Mouse (Mus musculus): ENCODE data around the gene Csn2. TPM values are rescaled to one million over a fixed set of nuclear protein-coding genes. Genes with fewer than 3 reads are reported as not detected.

Gene Csn2
- not detected in 2 replicates for polyA plus RNA-seq (2015; fragmentation: Nextera tagmentation; extraction: Ambion mirVana)

DNA sequence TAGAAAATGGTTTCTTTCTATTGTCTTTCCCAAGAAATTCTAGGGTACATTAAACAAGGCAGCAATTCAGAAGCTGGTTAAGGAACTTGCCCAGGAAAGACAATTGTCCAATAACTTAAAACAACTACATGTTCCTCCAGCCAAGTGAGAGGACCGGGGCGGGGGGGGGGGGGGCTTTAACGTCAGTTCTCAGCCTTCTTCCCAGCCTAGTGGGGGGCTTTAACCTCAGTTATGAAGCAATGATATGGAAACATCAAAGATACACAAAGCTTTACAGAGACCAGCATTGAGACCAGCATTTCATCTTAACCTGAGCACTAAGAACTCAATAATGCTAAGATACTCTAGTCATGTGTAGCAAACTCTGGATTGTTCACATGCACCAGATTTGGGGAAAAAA lies at the start of gene Csn2:
Gene Csn2 (minus strand): TSS at position 101 of the 400 bp plus-strand sequence.
- H3K4me3 ChIP-seq: no peak within 1 kb of the TSS
- no peaks in the 10 kb centered on the region for H3K9me3 ChIP-seq
- no peak for ATAC-seq (ENCODE audit: insufficient number of reproducible peaks, low FRiP score, low TSS enrichment, low read depth)
- no peaks in the 10 kb centered on the region for H3K4me1 ChIP-seq
- H3K9ac ChIP-seq: no peak within 1 kb of the TSS
- WGBS: 77% methylated on average over 3 of the region's 3 CpGs
- H3K4me2 ChIP-seq: no peak within 1 kb of the TSS
- H3K27me3 ChIP-seq: no peaks in the 10 kb centered on the region
- no peak within 1 kb of the TSS for H3K27ac ChIP-seq
- no peaks in the 10 kb centered on the region for H3K36me3 ChIP-seq

DNA sequence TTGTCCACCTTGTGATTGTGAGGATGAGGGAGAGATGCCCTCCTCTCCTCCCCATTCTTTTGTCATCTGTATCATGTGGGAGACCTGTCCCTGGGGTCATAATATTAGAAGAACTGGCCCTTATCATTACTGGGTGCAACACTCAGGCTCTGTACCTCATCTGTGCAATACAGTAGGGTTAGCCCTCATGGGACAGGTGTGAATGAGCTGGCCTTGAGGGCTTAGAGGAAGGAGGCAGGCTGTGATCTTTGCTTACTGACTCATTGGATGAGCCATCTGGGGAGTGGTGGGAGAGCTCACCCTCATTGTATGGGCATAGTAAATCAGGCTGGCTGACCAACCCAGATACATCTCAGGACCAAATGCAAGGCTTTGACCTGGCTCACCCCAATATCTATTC lies 35.4 kb upstream of the Csn2 start:
- Histone ChIP-seq H3K4me1 (no peaks in the 10 kb centered on the region), H3K4me3 (no peak overlapping the region), H3K27me3 (no peaks in the 10 kb centered on the region), H3K27ac (no peak overlapping the region), H3K4me2 (no peak overlapping the region), H3K36me3 (no peaks in the 10 kb centered on the region), H3K9me3 (no peaks in the 10 kb centered on the region), H3K9ac (no peak overlapping the region)
- no peak for ATAC-seq (ENCODE audit: insufficient number of reproducible peaks, low FRiP score, low TSS enrichment, low read depth)

DNA sequence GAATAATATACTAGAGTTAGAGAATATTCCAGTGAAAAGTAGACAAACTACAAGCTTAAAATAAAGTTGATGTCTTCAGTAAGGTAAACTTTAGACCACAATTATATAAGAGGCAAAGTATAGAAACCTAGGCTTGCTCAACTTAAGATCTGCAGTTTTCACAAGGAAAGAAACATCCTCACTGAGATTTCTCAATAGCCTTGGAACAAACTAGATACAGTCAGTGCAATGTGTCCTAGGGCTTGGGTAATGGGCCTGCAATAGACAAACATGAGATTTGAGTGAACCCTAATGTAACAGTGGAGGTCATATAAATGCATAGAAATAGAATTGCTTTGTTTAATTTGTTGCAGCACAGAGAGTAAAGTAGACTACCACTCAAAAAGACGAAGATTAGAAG lies 6.5 kb upstream of the Csn2 start:
- ATAC-seq (ENCODE audit: insufficient number of reproducible peaks, low FRiP score, low TSS enrichment, low read depth): no peak
- H3K9me3 ChIP-seq: no peaks in the 10 kb centered on the region
- no peaks in the 10 kb centered on the region for H3K27me3 ChIP-seq
- no peak overlapping the region for H3K27ac ChIP-seq
- 84% methylated on average over 1 of the region's 1 CpGs for WGBS
- no peak overlapping the region for H3K4me3 ChIP-seq
- no peak overlapping the region for H3K4me2 ChIP-seq
- no peak overlapping the region for H3K9ac ChIP-seq
- H3K4me1 ChIP-seq: no peaks in the 10 kb centered on the region
- no peaks in the 10 kb centered on the region for H3K36me3 ChIP-seq

DNA sequence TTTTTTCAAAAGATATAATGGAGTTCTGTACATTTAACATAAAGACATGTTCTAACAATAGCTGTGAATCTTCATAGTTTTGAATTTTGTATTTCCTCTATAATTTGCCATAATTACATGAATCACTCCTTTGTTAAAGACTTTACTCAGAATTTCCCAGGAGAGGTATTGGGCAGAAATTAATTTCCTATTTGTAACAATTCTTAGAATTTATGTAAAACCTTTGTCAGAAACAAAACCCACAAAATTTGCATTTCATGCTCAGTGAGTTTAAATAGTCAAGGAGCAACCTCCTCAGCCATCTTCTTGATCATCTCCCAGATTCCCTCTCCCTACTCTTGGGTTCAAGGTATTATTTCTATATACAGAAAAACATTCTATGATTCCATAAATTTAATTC lies 33.5 kb downstream of the Csn2 start, which contains the start of gene Csn1s1:
Gene Csn1s1 (plus strand): TSS at position 301 of the 400 bp plus-strand sequence.
- no peaks in the 10 kb centered on the region for H3K27me3 ChIP-seq
- H3K36me3 ChIP-seq: no peaks in the 10 kb centered on the region
- H3K9ac ChIP-seq: no peak within 1 kb of the TSS
- no peaks in the 10 kb centered on the region for H3K9me3 ChIP-seq
- ATAC-seq (ENCODE audit: insufficient number of reproducible peaks, low FRiP score, low TSS enrichment, low read depth): no peak
- H3K4me3 ChIP-seq: no peak within 1 kb of the TSS
- no peaks in the 10 kb centered on the region for H3K4me1 ChIP-seq
- H3K4me2 ChIP-seq: no peak within 1 kb of the TSS
- no peak within 1 kb of the TSS for H3K27ac ChIP-seq

DNA sequence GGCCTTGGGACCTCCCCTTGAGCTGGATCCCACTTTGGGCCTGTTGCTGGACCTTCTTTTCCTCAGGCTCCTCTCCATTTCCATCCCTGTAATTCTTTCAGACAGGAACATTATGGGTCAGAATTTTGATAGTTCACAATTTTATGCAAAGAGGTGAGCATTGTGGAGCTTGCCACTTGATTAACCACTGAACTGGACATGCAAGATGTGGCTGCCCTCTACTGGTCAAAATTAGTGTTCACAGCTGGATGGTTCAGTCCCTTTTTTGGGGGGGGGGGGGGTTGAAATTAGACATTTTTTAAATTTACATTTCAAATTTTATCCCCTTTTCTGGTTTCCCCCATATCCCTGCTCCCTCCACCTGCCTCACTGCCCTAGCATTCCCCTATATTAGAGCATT lies 56.6 kb downstream of the Csn2 start:
- Histone ChIP-seq H3K9me3 (no peaks in the 10 kb centered on the region), H3K27me3 (no peaks in the 10 kb centered on the region), H3K27ac (no peak overlapping the region), H3K4me3 (no peak overlapping the region), H3K4me2 (no peak overlapping the region), H3K9ac (no peak overlapping the region), H3K36me3 (no peaks in the 10 kb centered on the region), H3K4me1 (no peaks in the 10 kb centered on the region)
- no peak for ATAC-seq (ENCODE audit: insufficient number of reproducible peaks, low FRiP score, low TSS enrichment, low read depth)

Other genes with a start within 250 kb of the Csn2 start
- gene Ugt2a2, start 217.4 kb downstream of the Csn2 start, polyA plus RNA-seq (2015; fragmentation: Nextera tagmentation; extraction: Ambion mirVana): not detected in 2 replicates
- gene Gm43638, start 212.8 kb downstream of the Csn2 start, polyA plus RNA-seq (2015; fragmentation: Nextera tagmentation; extraction: Ambion mirVana): not detected in 2 replicates
- not detected in 2 replicates for gene Ugt2a1, start 208.8 kb downstream of the Csn2 start, polyA plus RNA-seq (2015; fragmentation: Nextera tagmentation; extraction: Ambion mirVana)
- gene Sult1b1, start 161.4 kb downstream of the Csn2 start, polyA plus RNA-seq (2015; fragmentation: Nextera tagmentation; extraction: Ambion mirVana): not detected in 2 replicates
- gene Sult1d1, start 130.6 kb downstream of the Csn2 start, polyA plus RNA-seq (2015; fragmentation: Nextera tagmentation; extraction: Ambion mirVana): not detected in 2 replicates
- not detected in 2 replicates for gene Sult1e1, start 108.0 kb downstream of the Csn2 start, polyA plus RNA-seq (2015; fragmentation: Nextera tagmentation; extraction: Ambion mirVana)
- not detected in 2 replicates for gene Csn1s1, start 33.4 kb downstream of the Csn2 start, polyA plus RNA-seq (2015; fragmentation: Nextera tagmentation; extraction: Ambion mirVana)
- not detected in 2 replicates for gene Csn1s2a, start 74.9 kb upstream of the Csn2 start, polyA plus RNA-seq (2015; fragmentation: Nextera tagmentation; extraction: Ambion mirVana)
- 0.51 and 0.53 TPM in 2 replicates for gene Csn1s2b, start 108.5 kb upstream of the Csn2 start, polyA plus RNA-seq (2015; fragmentation: Nextera tagmentation; extraction: Ambion mirVana)
- not detected in 2 replicates for gene Prr27, start 126.1 kb upstream of the Csn2 start, polyA plus RNA-seq (2015; fragmentation: Nextera tagmentation; extraction: Ambion mirVana)
- gene Odam, start 185.4 kb upstream of the Csn2 start, polyA plus RNA-seq (2015; fragmentation: Nextera tagmentation; extraction: Ambion mirVana): not detected in 2 replicates
- not detected in 2 replicates for gene Csn3, start 225.9 kb upstream of the Csn2 start, polyA plus RNA-seq (2015; fragmentation: Nextera tagmentation; extraction: Ambion mirVana)

Data from limb, embryonic 15.5 days (tissue).